Mouse (Mus musculus) adrenal gland, postnatal 14 days (tissue): Measurements from ENCODE around the gene Vtcn1. TPM values are rescaled to one million over a fixed set of nuclear protein-coding genes. Genes with fewer than 3 reads are reported as not detected.
A peak's percentile ranks its signal among the peaks of the same experiment; 100 is the strongest.
"Not testable (repeated sequence)": the region's sequence is repeated elsewhere in the genome, so short reads cannot be mapped to it uniquely, and the experiment has no call there.

Experiments used
- DNase-seq: peaks from one replicate; pipeline ENCODE4 v3.0.0; 2021; ENCODE audit warnings: mixed read lengths
- long read RNA-seq, 2 experiments: library from polyadenylated mRNA; stranded (forward); transcript quantifications; one replicate each; pipeline ENCODE4 v2.0.0; 2021
- total RNA-seq: library from RNA; stranded (reverse); gene quantifications from 2 replicates; pipeline ENCODE4 v1.2.3, GENCODE M21; 2021

The Vtcn1 gene
- total RNA-seq, result 0.37 and 0.41 TPM in 2 replicates
- long read RNA-seq, experiment 1, partial matches to known transcripts, result 0 of 2 reads
- long read RNA-seq, experiment 1, other reads (novel, unspliced or antisense), result 2 of 2 reads
- long read RNA-seq, experiment 2, partial matches to known transcripts, result 0 of 2 reads
- long read RNA-seq, experiment 2, other reads (novel, unspliced or antisense), result 2 of 2 reads

DNA sequence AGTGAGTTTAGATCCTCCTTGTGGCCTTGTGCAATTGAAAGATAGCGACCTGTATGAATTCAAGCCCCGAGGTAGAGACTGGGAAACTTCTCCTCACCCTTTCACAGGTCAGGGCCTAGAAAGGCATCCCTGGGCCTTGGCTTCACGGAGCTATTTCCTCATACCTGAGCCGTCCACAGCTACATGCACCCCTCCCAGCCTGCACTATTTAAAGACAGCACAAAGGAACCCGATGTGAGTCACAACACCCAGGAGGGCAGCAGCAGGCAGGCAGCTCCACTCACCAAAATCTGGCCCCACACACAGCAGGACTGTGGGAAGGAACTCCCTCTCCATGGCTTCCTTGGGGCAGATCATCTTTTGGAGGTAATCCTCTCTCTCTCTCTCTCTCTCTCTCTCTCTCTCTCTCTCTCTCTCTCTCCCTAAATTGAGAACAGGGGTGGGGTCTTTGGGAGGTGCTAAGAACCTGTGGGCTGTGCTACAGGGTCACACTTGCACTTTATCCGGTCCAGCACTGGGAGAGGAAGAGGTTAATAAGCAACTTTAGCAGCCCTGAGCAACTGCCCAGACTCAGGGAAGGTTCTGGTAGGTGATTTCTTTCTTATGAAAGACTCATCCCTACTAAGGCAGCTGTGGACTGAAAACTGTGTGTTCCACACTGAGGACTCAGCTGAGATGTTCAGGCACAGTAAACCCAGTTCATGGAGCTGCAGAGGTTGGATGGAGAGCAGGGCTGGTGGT lies at the start of gene Vtcn1:
Gene Vtcn1 (plus strand): TSS at position 235 of the 741 bp plus-strand sequence.
- DNase-seq, result no peak

DNA sequence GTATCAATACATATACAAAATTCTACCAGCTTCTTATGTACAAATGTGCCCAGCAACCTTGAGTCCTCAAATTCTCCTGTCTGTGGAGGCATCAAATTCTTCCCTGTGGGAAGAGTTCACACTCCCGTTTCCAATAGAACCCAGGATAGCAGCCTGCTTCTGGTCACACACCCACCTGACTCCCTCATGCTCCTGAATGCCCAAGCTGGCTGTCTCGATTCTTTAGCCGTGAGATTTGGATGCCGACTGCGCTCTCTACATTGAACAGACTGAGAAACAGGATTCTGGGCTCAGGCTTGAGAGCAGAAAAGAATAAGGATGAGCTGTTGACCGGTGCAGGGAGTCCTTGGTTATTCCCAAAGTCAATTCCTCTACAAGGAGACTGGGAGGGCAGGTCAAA lies 48.3 kb upstream of the Vtcn1 start:
- DNase-seq, result no peak

DNA sequence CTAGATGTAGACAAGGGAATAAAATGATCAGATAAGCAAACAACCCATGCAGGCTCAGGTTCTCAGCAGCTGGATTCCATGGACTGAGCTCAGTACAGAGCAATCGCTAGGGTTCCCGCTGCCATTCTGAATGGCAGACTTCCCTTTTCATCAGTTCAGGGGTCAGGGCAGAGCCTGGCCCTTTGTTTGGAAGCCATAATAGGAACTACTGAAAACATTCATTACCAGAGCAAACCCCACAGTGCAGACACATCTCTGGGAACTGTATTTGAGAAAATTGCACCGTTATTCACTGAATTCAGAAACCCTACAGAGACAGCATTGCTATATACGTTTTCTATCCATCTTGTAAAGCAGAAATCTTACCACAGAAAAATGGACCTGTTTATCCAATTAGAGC lies 47.7 kb upstream of the Vtcn1 start:
- no peak for DNase-seq

DNA sequence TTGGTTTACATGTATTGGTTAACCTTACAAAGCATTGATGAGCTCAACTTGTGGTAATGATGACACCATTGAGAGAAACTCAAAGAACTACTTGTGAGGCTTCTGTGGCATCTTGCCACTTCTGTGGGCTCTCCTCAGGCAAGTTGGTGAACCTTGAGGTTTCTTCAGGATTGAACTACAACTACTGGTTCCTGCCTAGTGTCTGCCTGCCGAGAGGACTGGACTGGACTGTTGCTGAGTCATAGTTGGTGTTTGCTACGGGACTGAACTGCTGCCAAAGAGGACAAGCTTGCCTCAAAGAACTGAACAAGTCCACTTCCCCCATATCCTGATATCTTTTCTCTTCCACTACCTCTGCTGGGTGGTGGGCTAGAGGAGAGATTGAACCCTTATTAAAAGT lies 39.2 kb upstream of the Vtcn1 start:
- DNase-seq, result no peak

DNA sequence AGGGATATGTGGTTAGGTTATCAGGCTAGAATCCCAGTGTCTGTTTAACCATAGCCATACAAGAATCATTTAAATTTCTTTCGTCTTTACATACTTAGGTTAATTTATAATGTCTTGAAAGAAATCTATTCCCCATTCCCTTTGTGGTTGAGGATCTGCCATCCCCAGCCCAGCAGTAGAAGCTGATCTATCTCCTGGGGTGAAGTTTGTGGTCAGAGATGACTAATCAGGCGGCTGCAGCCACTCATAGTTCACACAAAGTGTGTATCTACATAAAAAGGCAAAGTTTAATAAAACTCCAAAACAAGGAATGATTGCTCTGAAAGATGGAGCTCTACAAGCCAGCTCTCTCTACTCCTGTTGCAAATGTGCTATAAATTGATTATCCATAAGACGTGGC lies 33.6 kb upstream of the Vtcn1 start:
- no peak for DNase-seq

DNA sequence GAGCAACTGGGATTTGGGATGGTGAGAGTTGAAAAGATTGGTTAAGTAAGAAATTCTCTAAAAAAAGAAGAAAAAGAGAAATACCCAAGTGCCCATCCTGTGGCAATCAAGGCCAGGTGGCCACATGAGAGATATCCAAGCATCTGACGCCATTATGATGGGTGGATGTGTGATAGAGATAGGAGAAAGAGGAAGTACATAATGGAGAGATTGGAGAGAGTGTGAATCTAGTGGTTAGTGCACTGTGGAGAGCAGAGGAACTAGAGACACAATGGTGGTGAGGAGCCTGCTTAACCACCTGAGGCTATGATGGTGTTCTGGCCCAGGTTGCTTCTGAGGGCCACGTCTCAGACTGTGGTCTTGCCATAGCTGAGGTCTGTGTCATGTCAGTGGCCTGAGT lies 31.9 kb upstream of the Vtcn1 start:
- no peak for DNase-seq

DNA sequence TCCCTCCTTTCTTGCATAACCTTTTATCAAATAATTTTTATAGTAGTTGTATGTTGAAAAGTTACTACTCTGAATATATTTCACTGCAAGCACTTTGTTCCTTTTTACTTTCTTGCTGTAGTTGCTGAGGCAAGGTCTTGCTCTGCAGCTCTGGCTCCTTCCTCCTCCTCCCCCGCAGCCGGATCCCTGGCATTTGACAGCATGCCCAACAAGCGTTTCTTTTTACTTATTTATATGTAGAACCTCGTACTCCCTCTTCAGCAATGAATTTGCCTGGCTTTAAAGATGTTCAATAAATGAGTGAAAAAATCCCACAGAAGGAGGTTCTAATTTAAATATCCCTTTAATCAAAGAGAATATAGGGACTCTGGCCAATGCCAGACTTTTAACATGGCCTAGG lies 28.7 kb upstream of the Vtcn1 start:
- DNase-seq, result no peak

DNA sequence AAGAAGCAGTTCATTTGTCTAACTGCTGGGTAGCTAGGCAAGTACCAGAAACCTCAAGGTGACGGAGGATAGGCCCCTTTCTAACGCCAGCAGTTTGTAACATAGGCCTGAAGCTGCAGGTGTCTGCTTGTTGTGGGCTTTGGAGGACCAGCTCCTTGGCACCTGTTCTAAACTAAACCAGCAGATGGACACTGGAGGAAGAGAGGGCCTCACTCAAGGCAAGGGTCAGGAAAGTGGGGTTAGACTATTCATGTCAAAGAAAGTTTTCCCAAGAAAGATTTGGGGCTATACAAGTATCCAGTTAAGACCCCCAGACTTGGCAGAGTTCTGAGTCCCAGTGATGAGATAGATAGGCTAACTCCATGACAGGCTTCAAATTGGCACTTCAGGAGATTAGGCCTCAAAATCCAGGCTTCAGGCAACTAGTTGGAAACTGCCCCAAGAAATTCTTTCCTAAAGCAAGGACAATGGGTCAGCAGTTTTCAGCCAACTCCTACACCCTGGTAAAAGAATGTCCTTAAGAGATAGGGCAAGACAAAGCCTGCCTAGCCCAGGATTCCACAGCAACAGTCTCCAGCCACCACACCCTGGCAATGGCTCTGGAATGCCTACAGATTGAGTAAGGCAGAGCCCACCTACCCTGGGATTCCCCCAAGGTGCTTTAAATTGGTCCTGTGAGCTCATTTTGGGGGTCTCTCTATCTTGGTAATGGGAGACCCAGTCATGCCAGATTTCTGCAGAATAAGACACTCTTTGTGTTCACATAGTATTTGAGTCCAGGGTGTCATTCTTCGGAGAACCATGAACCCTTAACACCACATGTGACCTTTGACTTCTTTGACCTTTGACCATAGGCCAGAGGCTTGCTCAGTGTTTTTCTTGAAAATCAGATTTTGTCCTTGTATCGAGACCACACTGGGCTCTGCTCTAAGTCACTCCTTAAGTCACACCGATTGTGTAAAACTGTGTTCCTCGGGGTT lies 27.8 kb upstream of the Vtcn1 start:
- no peak for DNase-seq

DNA sequence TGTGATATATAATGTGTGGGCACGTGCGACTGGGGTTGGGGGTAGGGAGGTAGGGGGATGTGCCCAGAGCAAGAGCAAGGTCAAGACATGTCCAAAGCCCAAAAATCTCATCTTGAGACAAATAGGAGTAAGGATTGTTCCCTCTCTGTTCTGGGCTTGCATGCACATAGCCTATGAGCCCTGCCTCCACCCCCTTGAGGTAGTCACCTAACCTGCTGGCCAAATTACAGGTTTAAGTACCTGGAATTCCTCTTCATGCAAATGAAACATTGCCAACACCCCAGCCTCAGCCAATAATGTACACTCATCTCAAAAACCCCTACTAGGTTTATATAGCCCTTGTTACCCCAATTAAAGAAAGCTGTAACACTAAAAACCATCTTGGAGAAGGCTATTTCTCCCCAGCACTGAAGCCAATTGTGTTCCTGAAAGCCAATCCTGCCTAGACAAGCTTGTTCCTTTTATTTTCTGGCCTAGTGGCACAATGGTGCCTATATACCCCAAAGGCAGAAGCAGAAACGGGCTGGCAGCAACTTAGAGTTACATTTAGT lies 26.3 kb upstream of the Vtcn1 start:
- no peak for DNase-seq

DNA sequence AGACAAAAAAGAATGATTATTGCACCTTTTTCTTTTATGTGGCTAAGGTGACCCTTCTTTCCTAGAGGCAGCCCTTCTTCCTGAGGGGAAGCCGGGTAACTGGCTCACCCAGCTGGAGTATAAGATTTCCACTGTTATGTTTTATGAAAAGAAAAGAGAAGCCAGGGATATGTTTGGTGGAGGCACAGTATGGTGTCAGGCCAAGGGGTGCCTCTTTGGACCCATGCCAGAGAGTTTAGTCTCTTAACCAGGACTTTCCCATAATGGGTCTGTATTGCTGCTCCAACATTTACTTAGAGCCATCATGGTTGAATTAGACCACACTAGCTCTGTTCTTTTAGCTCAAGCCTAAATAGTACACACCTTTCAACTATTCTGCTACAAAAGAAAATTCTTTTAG lies 20.3 kb upstream of the Vtcn1 start:
- DNase-seq, result no peak

DNA sequence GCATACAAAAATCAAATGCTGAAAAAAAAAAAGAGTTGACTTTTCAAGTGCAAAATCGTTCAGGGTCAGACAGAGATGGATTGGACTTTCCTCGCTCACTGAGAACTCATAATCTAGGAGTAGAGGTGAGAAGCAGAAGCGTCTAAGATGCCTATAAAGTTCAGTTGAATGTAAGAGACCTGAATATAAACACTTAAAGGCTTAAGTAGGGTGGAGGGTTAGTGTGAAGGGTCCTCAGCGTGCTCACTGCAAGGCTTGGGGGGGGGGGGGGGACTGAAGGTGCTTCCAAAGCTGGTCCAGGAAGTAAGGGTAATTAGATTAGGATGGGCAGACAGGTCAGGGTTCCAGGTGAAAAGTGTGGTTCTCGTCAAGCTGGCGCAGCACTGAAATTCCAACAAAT lies 19.3 kb upstream of the Vtcn1 start:
- DNase-seq, result no peak

DNA sequence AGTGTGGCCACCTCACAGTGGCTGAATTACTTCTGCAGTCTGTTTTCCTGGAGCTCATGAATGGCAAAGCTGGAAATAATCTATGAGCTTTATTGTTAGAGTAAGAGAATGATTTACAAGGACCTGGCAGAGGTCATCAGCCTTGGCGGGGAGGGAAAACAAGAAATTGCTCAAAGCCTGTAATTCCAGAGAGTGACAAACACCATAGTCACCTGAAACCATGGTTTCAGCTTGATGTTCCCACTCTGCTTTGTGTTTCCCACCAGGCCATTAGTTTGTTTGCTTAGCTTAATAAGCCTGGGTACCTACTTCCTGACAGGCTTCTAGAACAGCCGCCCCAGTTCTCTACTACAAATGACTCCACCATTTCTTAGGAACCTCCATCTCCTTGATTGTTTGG lies 14.8 kb upstream of the Vtcn1 start:
- peak; percentile 37 for DNase-seq

DNA sequence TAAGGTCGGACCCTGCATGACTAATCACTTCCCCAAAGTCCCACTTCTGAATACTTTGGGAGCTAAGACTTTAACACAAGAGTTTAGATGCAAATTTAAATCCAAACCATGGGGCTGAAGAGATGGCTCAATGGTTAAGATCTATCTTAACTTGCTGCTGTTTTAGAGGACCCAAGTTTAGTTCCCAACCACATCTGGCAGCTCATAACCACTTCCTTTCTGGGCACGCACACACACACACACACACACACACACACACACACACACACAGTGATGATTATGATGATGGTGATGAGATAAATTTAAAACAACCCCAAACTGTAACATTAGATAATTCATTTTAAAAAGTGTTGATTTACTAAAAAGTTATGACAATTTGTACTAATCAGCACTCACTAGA lies 13.4 kb upstream of the Vtcn1 start:
- DNase-seq, result no peak

DNA sequence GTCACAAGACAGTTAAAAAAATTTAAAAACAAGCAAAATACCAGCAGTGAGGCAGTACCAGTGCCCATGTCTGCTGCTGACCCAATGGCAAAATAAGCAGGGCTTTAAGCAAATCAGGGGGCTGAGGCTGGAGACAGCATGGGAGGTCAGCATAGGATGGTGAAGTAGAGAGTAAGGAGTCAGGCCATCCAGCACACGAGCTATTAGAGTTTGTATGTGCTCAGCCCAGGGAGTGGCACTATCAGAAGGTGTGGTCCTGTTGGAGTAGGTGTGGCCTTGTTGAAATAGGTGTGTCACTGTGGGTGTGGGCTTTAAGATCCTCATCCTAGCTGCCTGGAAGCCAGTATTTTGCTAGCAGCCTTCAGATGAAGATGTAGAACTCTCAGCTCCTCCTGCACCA lies 9.8 kb upstream of the Vtcn1 start:
- DNase-seq, result not testable (repeated sequence)

DNA sequence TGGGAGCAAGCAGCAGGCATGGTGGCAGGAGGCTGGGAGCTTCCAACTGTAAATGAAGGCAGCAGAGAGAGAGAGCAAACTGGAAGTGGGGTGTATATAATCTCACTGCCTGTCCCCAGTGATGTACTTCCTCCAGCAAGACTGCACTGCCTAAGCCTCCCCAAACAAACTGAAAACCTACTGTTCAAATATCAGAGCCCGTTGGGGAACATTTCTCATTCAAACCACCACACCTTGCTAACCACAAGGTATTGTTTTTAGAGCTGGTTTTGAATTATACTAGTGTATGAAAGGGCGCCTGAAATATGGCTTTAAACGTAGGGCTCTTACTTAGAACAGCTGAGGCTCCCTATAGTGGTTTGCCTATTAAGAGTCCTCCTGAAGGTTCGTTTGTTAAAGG lies 6.5 kb upstream of the Vtcn1 start:
- DNase-seq, result no peak

DNA sequence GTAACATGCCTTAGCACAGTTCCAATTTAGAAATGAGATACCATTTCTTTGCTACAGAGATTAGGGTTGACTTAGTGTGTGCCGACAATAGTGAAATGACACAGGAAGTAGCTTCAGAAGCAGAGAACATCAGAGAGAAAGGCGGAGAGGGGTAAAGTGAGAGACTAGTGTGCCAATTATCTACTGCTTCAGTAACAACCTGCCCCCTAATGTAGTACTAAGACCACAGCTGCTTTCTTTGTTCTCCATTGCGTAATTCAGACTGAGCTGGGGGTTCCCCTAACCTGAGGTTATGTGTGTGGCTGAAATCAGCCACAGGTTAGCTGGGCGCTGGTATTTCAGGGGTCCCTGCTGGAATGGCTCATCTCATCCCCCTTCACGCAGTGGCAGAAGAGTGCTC lies 5.7 kb upstream of the Vtcn1 start:
- DNase-seq, result no peak

DNA sequence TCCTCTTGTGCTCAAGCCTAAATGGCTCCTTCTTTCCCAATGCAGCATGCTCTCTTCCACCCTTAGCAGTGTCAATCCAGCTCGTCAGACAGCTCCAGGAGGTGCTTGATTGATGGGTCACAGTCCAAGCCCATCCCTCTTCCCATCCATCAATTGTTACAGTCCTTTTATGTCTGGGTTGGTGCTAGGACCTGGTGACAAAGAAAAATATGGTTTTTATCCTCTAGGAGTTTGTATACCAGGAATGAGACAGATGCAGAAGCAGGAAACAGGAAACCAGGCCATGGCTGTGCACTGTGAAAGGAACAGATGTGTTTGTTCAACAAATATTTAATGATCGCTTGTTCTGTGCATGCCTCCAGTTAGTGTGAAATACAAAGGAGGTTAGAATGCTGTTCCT lies 4.4 kb upstream of the Vtcn1 start:
- DNase-seq, result no peak

DNA sequence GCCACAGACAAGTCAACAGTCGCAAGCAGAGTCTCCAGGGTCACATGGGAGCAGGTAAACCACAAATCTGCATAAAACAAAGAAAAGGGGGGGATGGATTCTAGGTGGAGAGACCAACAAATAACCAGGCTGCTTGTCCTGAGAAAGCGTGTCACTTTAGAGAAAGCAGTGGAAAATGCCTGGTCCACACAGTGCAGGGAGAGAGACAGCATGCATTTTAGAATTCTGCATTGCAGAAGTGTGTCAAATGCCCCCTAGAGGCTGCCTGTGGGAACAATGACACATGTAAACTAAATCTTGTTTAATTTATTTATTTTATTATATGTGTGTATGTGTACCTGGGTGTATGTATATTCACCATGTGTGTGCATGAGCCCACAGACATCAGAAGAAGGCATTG lies 4.0 kb upstream of the Vtcn1 start:
- DNase-seq, result no peak

DNA sequence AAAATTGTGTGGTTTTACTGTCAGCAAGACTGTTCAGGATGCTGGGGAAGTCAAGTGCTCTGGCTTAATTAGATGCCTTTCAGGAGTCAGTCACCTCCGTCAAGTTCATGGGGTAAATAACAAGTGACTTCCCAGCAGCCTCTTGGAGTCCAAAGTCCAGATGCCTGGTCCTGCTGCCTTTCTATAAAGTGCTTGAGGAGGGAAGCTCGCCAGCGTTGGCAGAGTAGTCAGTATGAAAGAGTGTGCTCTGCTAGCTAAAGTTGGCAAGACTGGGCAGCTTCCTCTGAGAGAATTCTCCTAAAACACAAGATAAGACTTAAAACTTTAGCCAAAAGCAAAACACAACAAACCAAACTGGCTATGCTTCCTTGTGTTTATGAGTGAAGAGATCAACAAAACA lies 18.5 kb downstream of the Vtcn1 start:
- no peak for DNase-seq

DNA sequence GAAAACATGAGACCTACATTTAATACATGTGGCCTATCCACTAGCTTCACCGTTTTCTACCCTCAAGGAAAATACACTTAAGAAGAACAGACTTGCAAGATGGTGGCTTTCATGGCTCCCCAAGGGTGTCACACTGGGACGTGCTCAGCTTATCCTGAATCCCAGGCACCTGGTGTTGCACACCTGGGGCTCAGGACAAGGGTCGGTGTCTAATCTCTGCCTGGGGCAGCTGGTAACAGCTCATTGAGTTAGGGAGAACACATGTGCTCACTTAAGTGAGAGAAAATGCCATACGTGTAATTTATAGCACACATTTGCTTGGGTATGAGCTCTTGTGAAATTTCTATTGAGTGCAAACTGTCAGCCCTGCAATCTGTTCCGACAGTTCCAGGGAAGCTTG lies 19.1 kb downstream of the Vtcn1 start:
- DNase-seq, result no peak

DNA sequence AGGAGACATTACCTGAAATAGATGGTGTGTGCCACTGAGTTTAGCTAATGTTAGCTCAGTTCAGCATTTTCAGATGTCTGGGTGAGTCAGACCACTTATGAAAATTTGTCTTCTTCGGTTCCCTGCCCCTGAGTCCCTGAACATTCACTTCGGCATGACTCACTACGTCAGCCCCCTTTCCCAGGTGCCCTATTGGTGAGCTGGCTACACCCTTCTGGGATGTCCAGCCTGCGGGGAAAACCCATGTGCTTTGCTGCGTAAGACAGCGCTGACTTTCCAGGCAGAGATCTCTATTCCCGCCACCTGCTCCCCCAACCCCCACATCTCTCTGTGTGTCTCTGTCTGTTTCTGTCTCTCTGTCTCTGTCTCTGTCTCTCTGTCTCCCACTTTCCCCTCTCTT lies 23.1 kb downstream of the Vtcn1 start:
- no peak for DNase-seq

DNA sequence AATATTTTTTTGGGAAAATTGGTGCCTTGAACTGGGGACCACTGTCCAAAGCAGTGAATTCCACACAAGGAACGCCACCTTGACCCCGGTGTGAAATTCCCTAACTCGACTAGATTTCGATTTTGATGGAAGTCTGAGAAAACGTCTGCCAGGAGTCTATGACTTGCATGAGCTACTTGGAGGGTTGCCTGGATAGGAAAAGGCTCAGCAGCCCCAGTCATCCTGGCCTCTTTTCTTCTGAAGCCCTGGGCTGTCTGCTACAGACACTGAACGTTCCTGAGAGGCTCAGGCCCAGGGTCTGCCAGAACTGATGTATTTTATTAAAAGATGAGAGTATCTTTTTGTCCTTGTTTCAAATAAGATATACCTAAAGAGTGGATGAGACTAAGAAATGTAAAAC lies 25.2 kb downstream of the Vtcn1 start:
- DNase-seq, result no peak
